Mouse (Mus musculus): ENCODE data around the gene Slc22a1.

The Slc22a1 gene

GRCm38 (mm10) chr17:12675646-12676045 lies at the start of gene Slc22a1:
Slc22a1 (minus strand) TSS chr17:12675829.
- no peak for DNase-seq (ENCODE audit: low read depth, low spot score)

GRCm38 (mm10) chr17:12724767-12725744 lies 49.4 kb upstream of the Slc22a1 start:
- DNase-seq (ENCODE audit: low read depth, low spot score): no peak

GRCm38 (mm10) chr17:12723986-12724766 lies 48.5 kb upstream of the Slc22a1 start:
- DNase-seq (ENCODE audit: low read depth, low spot score): no peak

GRCm38 (mm10) chr17:12722622-12723021 lies 47.0 kb upstream of the Slc22a1 start:
- no peak for DNase-seq (ENCODE audit: low read depth, low spot score)

GRCm38 (mm10) chr17:12721118-12721886 lies 45.7 kb upstream of the Slc22a1 start:
- no peak for DNase-seq (ENCODE audit: low read depth, low spot score)

- no peak for DNase-seq (ENCODE audit: low read depth, low spot score)
Observed at GRCm38 (mm10) chr17:12718251-12718650, 42.6 kb upstream of the Slc22a1 start.

- no peak for DNase-seq (ENCODE audit: low read depth, low spot score)
Observed at GRCm38 (mm10) chr17:12717445-12717844, 41.8 kb upstream of the Slc22a1 start.

GRCm38 (mm10) chr17:12715032-12715431 lies 39.4 kb upstream of the Slc22a1 start:
- no peak for DNase-seq (ENCODE audit: low read depth, low spot score)

GRCm38 (mm10) chr17:12714080-12714561 lies 38.5 kb upstream of the Slc22a1 start:
- DNase-seq (ENCODE audit: low read depth, low spot score): no peak

GRCm38 (mm10) chr17:12712993-12713392 lies 37.4 kb upstream of the Slc22a1 start:
- DNase-seq (ENCODE audit: low read depth, low spot score): no peak

- no peak for DNase-seq (ENCODE audit: low read depth, low spot score)
Observed at GRCm38 (mm10) chr17:12712191-12712590, 36.6 kb upstream of the Slc22a1 start.

- no peak for DNase-seq (ENCODE audit: low read depth, low spot score)
Observed at GRCm38 (mm10) chr17:12710976-12711375, 35.3 kb upstream of the Slc22a1 start.

GRCm38 (mm10) chr17:12710050-12710780 lies 34.6 kb upstream of the Slc22a1 start:
- DNase-seq (ENCODE audit: low read depth, low spot score): no peak

- DNase-seq (ENCODE audit: low read depth, low spot score): no peak
Observed at GRCm38 (mm10) chr17:12708398-12708797, 32.8 kb upstream of the Slc22a1 start.

GRCm38 (mm10) chr17:12706590-12707049 lies 31.0 kb upstream of the Slc22a1 start:
- DNase-seq (ENCODE audit: low read depth, low spot score): no peak

- DNase-seq (ENCODE audit: low read depth, low spot score): no peak
Observed at GRCm38 (mm10) chr17:12702901-12703300, 27.3 kb upstream of the Slc22a1 start.

- DNase-seq (ENCODE audit: low read depth, low spot score): no peak
Observed at GRCm38 (mm10) chr17:12700373-12700772, 24.7 kb upstream of the Slc22a1 start.

GRCm38 (mm10) chr17:12691899-12692298 lies 16.3 kb upstream of the Slc22a1 start:
- DNase-seq (ENCODE audit: low read depth, low spot score): peak; percentile 57

- peak; percentile 28 for DNase-seq (ENCODE audit: low read depth, low spot score)
Observed at GRCm38 (mm10) chr17:12689537-12689936, 13.9 kb upstream of the Slc22a1 start.

- no peak for DNase-seq (ENCODE audit: low read depth, low spot score)
Observed at GRCm38 (mm10) chr17:12688427-12689110, 12.9 kb upstream of the Slc22a1 start.

Measured in CD4-positive helper T cell, adult 2 months (primary cell).